Mouse (Mus musculus) CH12.LX (cell line): Measurements from ENCODE around the gene AC170998.1. TPM values are rescaled to one million over a fixed set of nuclear protein-coding genes. Genes with fewer than 3 reads are reported as not detected.

ENCODE experiments used
- DNase-seq: peaks from one replicate; pipeline ENCODE4 v3.0.0-alpha.2; 2013; ENCODE audit errors: extremely low read depth
- H3K27ac ChIP-seq: 2 replicates; pipeline ENCODE4 v1.5.1; 2012; ENCODE audit warnings: low read depth, mild to moderate bottlenecking, control low read depth, moderate library complexity; ENCODE audit not compliant: insufficient read depth
- H3K27me3 ChIP-seq: replicated peaks from 2 replicates; pipeline ENCODE3; 2012; ENCODE audit warnings: inconsistent platforms
- H3K36me3 ChIP-seq, 2 experiments: replicated peaks in 1 of 2; 2 replicates each; pipeline versions ENCODE3 to v1.6.1; 2012; ENCODE audit warnings: inconsistent platforms in 1 of 2, low read length in 1 of 2, mild to moderate bottlenecking in 1 of 2, mixed read lengths in 1 of 2, moderate library complexity in 1 of 2; ENCODE audit not compliant: control insufficient read depth in 1 of 2, insufficient read depth in 1 of 2
- H3K4me1 ChIP-seq, 2 experiments: 2 replicates each; pipeline ENCODE4 v1.6.1; 2012; ENCODE audit warnings: inconsistent platforms in 1 of 2, moderate library complexity in 1 of 2; ENCODE audit not compliant: insufficient read depth in 2 of 2, control insufficient read depth in 1 of 2
- H3K4me2 ChIP-seq: 2 replicates; pipeline ENCODE4 v1.6.1; 2012; ENCODE audit warnings: low read depth, mild to moderate bottlenecking, control low read depth; ENCODE audit not compliant: poor library complexity, insufficient read depth, severe bottlenecking
- H3K4me3 ChIP-seq, 3 experiments: fragments of 150-350 bp in 1 of 3; sonication (generic) in 1 of 3; replicated peaks in 1 of 3; 2 replicates each; pipeline versions ENCODE3 to v1.5.1; 2011 to 2012; ENCODE audit warnings: low read depth in 2 of 3, low read length in 2 of 3, mild to moderate bottlenecking in 2 of 3, moderate library complexity in 2 of 3, control low read depth in 1 of 3, improper control_type of control experiment in 1 of 3, inconsistent platforms in 1 of 3, mixed read lengths in 1 of 3; ENCODE audit not compliant: poor library complexity in 1 of 3
- H3K79me2 ChIP-seq: replicated peaks from 2 replicates; pipeline ENCODE4 v1.6.1; 2012; ENCODE audit warnings: mild to moderate bottlenecking, moderate library complexity; ENCODE audit not compliant: control insufficient read depth, poor library complexity, insufficient read depth, severe bottlenecking; ENCODE audit errors: extremely low read depth
- H3K9ac ChIP-seq: 2 replicates; pipeline ENCODE4 v1.6.1; 2012; ENCODE audit warnings: low read depth, mild to moderate bottlenecking, control low read depth, moderate library complexity; ENCODE audit not compliant: insufficient read depth
- H3K9me3 ChIP-seq: replicated peaks from 2 replicates; pipeline ENCODE3; 2012; ENCODE audit warnings: low read length, inconsistent platforms, mixed read lengths
- CHD2 ChIP-seq: IDR thresholded peaks from 2 replicates; pipeline ENCODE4 v1.6.1; 2011; ENCODE audit warnings: low read length, improper control_type of control experiment
- EP300 ChIP-seq: IDR thresholded peaks from 2 replicates; pipeline ENCODE4 v1.6.1; 2011; ENCODE audit warnings: low read length, improper control_type of control experiment
- ETS1 ChIP-seq: conservative IDR thresholded peaks from 2 replicates; pipeline ENCODE4 v1.6.1; 2012; ENCODE audit warnings: low read depth, mild to moderate bottlenecking, inconsistent platforms, low read length, improper control_type of control experiment, moderate library complexity
- HCFC1 ChIP-seq: IDR thresholded peaks from 2 replicates; pipeline ENCODE4 v1.6.1; 2012; ENCODE audit warnings: low read depth, mild to moderate bottlenecking, inconsistent platforms, low read length, improper control_type of control experiment
- IRF4 ChIP-seq: IDR thresholded peaks from 2 replicates; pipeline ENCODE4 v1.6.1; 2014; ENCODE audit warnings: low read depth, mild to moderate bottlenecking, inconsistent platforms, low read length, improper control_type of control experiment
- JUN ChIP-seq: IDR thresholded peaks from 2 replicates; pipeline ENCODE4 v1.6.1; 2011; ENCODE audit warnings: low read depth, mild to moderate bottlenecking, low read length, improper control_type of control experiment, moderate library complexity; ENCODE audit not compliant: insufficient read depth
- JUND ChIP-seq: conservative IDR thresholded peaks from 2 replicates; pipeline ENCODE4 v1.6.1; 2011; ENCODE audit warnings: low read depth, low read length, improper control_type of control experiment
- MAFK ChIP-seq: IDR thresholded peaks from 2 replicates; pipeline ENCODE4 v1.6.1; 2011; ENCODE audit warnings: low read length, improper control_type of control experiment; ENCODE audit not compliant: insufficient replicate concordance
- MAX ChIP-seq: IDR thresholded peaks from 2 replicates; pipeline ENCODE4 v1.6.1; 2011; ENCODE audit warnings: low read length, improper control_type of control experiment
- MEF2A ChIP-seq: IDR thresholded peaks from 2 replicates; pipeline ENCODE4 v1.6.1; 2014; ENCODE audit warnings: low read depth, mild to moderate bottlenecking, inconsistent platforms, low read length, improper control_type of control experiment, borderline replicate concordance
- MXI1 ChIP-seq: IDR thresholded peaks from 2 replicates; pipeline ENCODE4 v1.6.1; 2011; ENCODE audit warnings: mild to moderate bottlenecking, low read depth, low read length, improper control_type of control experiment
- MYC ChIP-seq: IDR thresholded peaks from 2 replicates; pipeline ENCODE4 v1.6.1; 2011; ENCODE audit warnings: low read depth, mild to moderate bottlenecking, improper control_type of control experiment, low read length
- POLR2A ChIP-seq: IDR thresholded peaks from 2 replicates; pipeline ENCODE4 v1.6.1; 2011; ENCODE audit warnings: low read depth, mild to moderate bottlenecking, improper control_type of control experiment, low read length
- RAD21 ChIP-seq: IDR thresholded peaks from 2 replicates; pipeline ENCODE4 v1.6.1; 2011; ENCODE audit warnings: low read depth, mild to moderate bottlenecking, low read length, improper control_type of control experiment, moderate library complexity
- RCOR1 ChIP-seq: conservative IDR thresholded peaks from 2 replicates; pipeline ENCODE4 v1.6.1; 2012; ENCODE audit warnings: low read depth, mild to moderate bottlenecking, inconsistent platforms, low read length, improper control_type of control experiment
- TBP ChIP-seq: conservative IDR thresholded peaks from 2 replicates; pipeline ENCODE4 v1.6.1; 2011; ENCODE audit warnings: low read depth, low read length, improper control_type of control experiment
- USF1 ChIP-seq: IDR thresholded peaks from 2 replicates; pipeline ENCODE4 v1.6.1; 2014; ENCODE audit warnings: low read depth, mild to moderate bottlenecking, inconsistent platforms, low read length, improper control_type of control experiment
- USF2 ChIP-seq: conservative IDR thresholded peaks from 2 replicates; pipeline ENCODE4 v1.6.1; 2011; ENCODE audit warnings: low read depth, low read length, improper control_type of control experiment
- ZKSCAN1 ChIP-seq: IDR thresholded peaks from 2 replicates; pipeline ENCODE4 v1.6.1; 2012; ENCODE audit warnings: low read depth, inconsistent platforms, low read length, improper control_type of control experiment, borderline replicate concordance
- ZNF384 ChIP-seq: IDR thresholded peaks from 2 replicates; pipeline ENCODE4 v1.6.1; 2012; ENCODE audit warnings: low read depth, low read length, improper control_type of control experiment, inconsistent platforms
- dilution Hi-C: fragments of 300-500 bp; cut with MboI; formaldehyde crosslinking; loops from 2 replicates; pipeline ENCODE4 v1.14.3; 2020; ENCODE audit warnings: low sequenced_read_pairs; ENCODE audit not compliant: extremely low pct_unique_long_range_greater_than_20kb, extremely low pct_ligation_motif_present
- in situ Hi-C: fragments of 300-500 bp; cut with MboI; formaldehyde crosslinking; loops from 3 replicates; pipeline ENCODE4 v1.14.3; 2019; ENCODE audit warnings: low sequenced_read_pairs, low pct_ligation_motif_present, low pct_unique_long_range_greater_than_20kb, mixed read lengths
- polyA plus RNA-seq: library from polyadenylated mRNA; unstranded; fragments of >175 nt; gene quantifications from 2 replicates; pipeline ENCODE4 v1.2.1, GENCODE M21; 2012; ENCODE audit warnings: low read depth; ENCODE audit not compliant: insufficient read length
- total RNA-seq, 2 experiments: library from RNA; depleted of rRNA; stranded (reverse); fragments of 300-350 nt in 1 of 2; fragments of >200 nt in 1 of 2; gene quantifications; 2 replicates each; pipeline ENCODE4 v1.2.3; 2012 to 2014

Gene AC170998.1
- total and polyA plus RNA-seq, 3 experiments = 0.38 TPM; not detected in 2

GRCm38 (mm10) chr17:28750580-28750979, 24.7 kb downstream of the AC170998.1 start:
- Histone ChIP-seq H3K9me3 (no peaks in the 10 kb centered on the region), H3K9ac (no peak overlapping the region), H3K4me3 (no peak overlapping the region), H3K4me1 (no peaks in the 10 kb centered on the region), H3K36me3 (peaks cover 23 to 35% of the 10 kb centered on the region in 2 experiments), H3K27me3 (no peaks in the 10 kb centered on the region), H3K27ac (no peak overlapping the region), H3K4me2 (no peak overlapping the region), H3K79me2 (no peaks in the 10 kb centered on the region)
- dilution Hi-C loops (no loop called here), in situ Hi-C loops (no loop called here)
- no peak for DNase-seq
- TF ChIP-seq CHD2 (no peak), JUND (no peak), ZKSCAN1 (no peak), ZNF384 (no peak), MYC (no peak), HCFC1 (no peak), JUN (no peak), POLR2A (no peak), USF1 (no peak), ETS1 (no peak), MEF2A (no peak), IRF4 (no peak)

- Histone ChIP-seq H3K4me1 (peaks cover 0 to 4% of the 10 kb centered on the region in 2 experiments; a peak in 2 of 4 replicates), H3K9ac (no peak overlapping the region), H3K9me3 (no peaks in the 10 kb centered on the region), H3K4me2 (peak overlapping the region; percentile 4; the same call in 1 of the 2 replicates), H3K4me3 (no peak overlapping the region), H3K27me3 (no peaks in the 10 kb centered on the region), H3K27ac (no peak overlapping the region), H3K79me2 (no peaks in the 10 kb centered on the region), H3K36me3 (no peaks in the 10 kb centered on the region)
- no peak for TF ChIP-seq MAX
- TF ChIP-seq MAFK = no peak
- no peak for TF ChIP-seq RAD21
- no peak for TF ChIP-seq ETS1
- TF ChIP-seq USF2 = no peak
- TF ChIP-seq IRF4 = no peak
- TF ChIP-seq ZNF384 = no peak
- TF ChIP-seq MXI1 = no peak
- no peak for TF ChIP-seq HCFC1
- TF ChIP-seq RCOR1 = no peak
- TF ChIP-seq USF1 = no peak
- no peak for TF ChIP-seq TBP
- TF ChIP-seq MYC = no peak
- no peak for TF ChIP-seq EP300
- in situ Hi-C loops (no loop called here), dilution Hi-C loops (no loop called here)
- DNase-seq = no peak
These were observed 30.6 kb downstream of the AC170998.1 start for GRCm38 (mm10) chr17:28756447-28756846.
